ENCODE assay signal across 13 mouse cellular contexts in the genomic region with DNA sequence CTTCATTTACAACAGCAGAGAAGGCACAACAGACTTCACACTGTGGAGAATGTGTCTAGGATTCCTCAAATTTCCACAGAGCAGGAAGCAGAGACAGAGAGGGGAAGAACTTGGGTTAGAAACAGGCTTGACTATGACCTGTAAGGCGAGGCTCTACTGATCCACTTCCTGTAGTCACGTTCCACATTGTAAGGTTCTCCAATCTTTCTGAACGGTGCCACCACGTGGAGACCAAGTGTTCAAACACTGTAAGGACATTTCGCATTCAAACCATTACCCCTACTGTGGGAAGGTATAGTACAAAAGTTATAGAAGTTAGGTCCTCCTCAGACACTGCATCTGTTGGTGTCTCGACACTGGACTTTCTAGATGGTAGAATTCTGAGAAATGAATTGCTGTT. TPM values are rescaled to one million over a fixed set of nuclear protein-coding genes. Genes with fewer than 3 reads are reported as not detected.
A peak's percentile ranks its signal among the peaks of the same experiment; 100 is the strongest.
DNase-seq lines count a peak whose midpoint lies in the region; ATAC-seq and TF ChIP-seq lines count a peak whose summit lies in the region.
"Had no signal": no experiment of that assay in that cellular context is flagged by ENCODE, and none has a peak within 500 bp of the region (broad histone marks: within the 10 kb centered on the region; RNA-seq: fewer than 3 reads in every experiment).

No protein-coding gene starts in this region.

- no peaks in the 10 kb centered on the region for H3K27me3 ChIP-seq in cerebellum, adult 2 months (ENCODE audit: control insufficient read depth, insufficient read depth, low read length)
- no peaks in the 10 kb centered on the region for H3K27me3 ChIP-seq in small intestine, adult 2 months (ENCODE audit: control insufficient read depth, insufficient read depth, low read length)
- H3K27me3 ChIP-seq: embryonic facial prominence, embryonic 13.5 days; hindbrain, embryonic 13.5 days; lung, embryonic 15.5 days had no signal

- TF ChIP-seq CTCF in cerebellum, adult 2 months (IDR thresholded peaks at IDR 0.05; ENCODE audit: borderline replicate concordance, insufficient read depth, low read depth, low read length) = peak; percentile 15; the same call in 1 of the 2 replicates
- no peak for TF ChIP-seq CTCF in small intestine, adult 2 months (IDR thresholded peaks at IDR 0.05; ENCODE audit: extremely low read depth, insufficient read length, insufficient replicate concordance, low read depth, low read length)

- no peak overlapping the region for H3K27ac ChIP-seq in cerebellum, adult 2 months (ENCODE audit: insufficient read depth, low read length)
- H3K27ac ChIP-seq in small intestine, adult 2 months (ENCODE audit: insufficient read depth, low read depth, low read length) = peak overlapping the region; percentile 37; the same call in 1 of the 2 replicates
- H3K27ac ChIP-seq: embryonic facial prominence, embryonic 13.5 days; hindbrain, embryonic 13.5 days; lung, embryonic 15.5 days had no signal

- H3K4me3 ChIP-seq in cerebellum, adult 2 months (replicated peaks; ENCODE audit: insufficient read depth, low read depth, low read length) = no peak overlapping the region
- H3K4me3 ChIP-seq in small intestine, adult 2 months (ENCODE audit: low read depth, low read length) = no peak overlapping the region
- H3K4me3 ChIP-seq: embryonic facial prominence, embryonic 13.5 days; hindbrain, embryonic 13.5 days; lung, embryonic 15.5 days had no signal

- H3K36me3 ChIP-seq in small intestine, adult 2 months (ENCODE audit: control insufficient read depth, insufficient read depth, low read length) = no peaks in the 10 kb centered on the region
- H3K36me3 ChIP-seq: embryonic facial prominence, embryonic 13.5 days; hindbrain, embryonic 13.5 days; lung, embryonic 15.5 days had no signal

- H3K4me1 ChIP-seq in cerebellum, adult 2 months (ENCODE audit: control insufficient read depth, insufficient read depth, low read length) = peaks cover 4% of the 10 kb centered on the region; the same call in 1 of the 2 replicates
- H3K4me1 ChIP-seq in small intestine, adult 2 months (ENCODE audit: control insufficient read depth, insufficient read depth, insufficient read length, low read length) = peaks cover 25% of the 10 kb centered on the region
- H3K4me1 ChIP-seq: lung, embryonic 15.5 days had no signal

- peak; percentile 55 for ATAC-seq in granulocyte monocyte progenitor cell, adult 5-6 weeks (replicated peaks; ENCODE audit: poor library complexity, severe bottlenecking)
- ATAC-seq: forebrain, embryonic 16.5 days had no signal

- no peak for TF ChIP-seq POLR2A in cerebellum, adult 2 months (IDR thresholded peaks at IDR 0.05; ENCODE audit: borderline replicate concordance, insufficient read depth, low read length)
- TF ChIP-seq POLR2A in small intestine, adult 2 months (IDR thresholded peaks at IDR 0.05; ENCODE audit: low read depth, low read length) = no peak

- peak in 1 of 2 experiments; percentile 21 for DNase-seq in cerebellum, adult 2 months
- no peak for DNase-seq in cerebellum, adult 9-10 months
- DNase-seq in CD4-positive, CD25-positive, alpha-beta regulatory T cell, adult 2 months (ENCODE audit: low read depth, low spot score) = peak; percentile 77
- DNase-seq in adrenal gland, adult 8-10 months = no peak
- no peak for DNase-seq in left cerebral cortex, adult 9 months (ENCODE audit: low spot score in 2 of 2)
- DNase-seq in kidney, adult 8-10 months = no peak
- DNase-seq: kidney, postnatal 14 days had no signal

- WGBS in cerebellum, adult 2 months = 80% methylated on average over 6 of the region's 6 CpGs
- WGBS in small intestine, adult 2 months = 35% methylated on average over 6 of the region's 6 CpGs

RNA-seq across cellular contexts. Expression of a gene that starts 31.8 kb away (rescaled TPM):
- 118 and 139 TPM in 2 replicates for polyA plus RNA-seq in cerebellum, adult 2 months (2012; rRNA removed)
- total RNA-seq in granulocyte monocyte progenitor cell, adult 5-6 weeks (2014; fragmentation: Nextera tagmentation) = 64.7 and 70.6 TPM in 2 replicates
- total RNA-seq in granulocyte monocyte progenitor cell, adult 5-6 weeks (2017) = 37.3 and 48.2 TPM in 2 replicates
- polyA plus RNA-seq in small intestine, adult 2 months (2012; rRNA removed) = 20.1 and 38.3 TPM in 2 replicates
- 10 to 100 TPM; 50.3 to 75.5 (median 58.2) TPM for total RNA-seq in adrenal gland, adult 8-10 months (2022)
